Mouse (Mus musculus) CH12.LX (cell line): ENCODE results near the gene Zyg11a. TPM values are rescaled to one million over a fixed set of nuclear protein-coding genes. Genes with fewer than 3 reads are reported as not detected.

Experiments
- DNase-seq: peaks from one replicate; pipeline ENCODE4 v3.0.0-alpha.2; 2013; ENCODE audit errors: extremely low read depth
- H3K27ac ChIP-seq: 2 replicates; pipeline ENCODE4 v1.5.1; 2012; ENCODE audit warnings: low read depth, mild to moderate bottlenecking, control low read depth, moderate library complexity; ENCODE audit not compliant: insufficient read depth
- H3K27me3 ChIP-seq: replicated peaks from 2 replicates; pipeline ENCODE3; 2012; ENCODE audit warnings: inconsistent platforms
- H3K36me3 ChIP-seq, 2 experiments: replicated peaks in 1 of 2; 2 replicates each; pipeline versions ENCODE3 to v1.6.1; 2012; ENCODE audit warnings: inconsistent platforms in 1 of 2, low read length in 1 of 2, mild to moderate bottlenecking in 1 of 2, mixed read lengths in 1 of 2, moderate library complexity in 1 of 2; ENCODE audit not compliant: control insufficient read depth in 1 of 2, insufficient read depth in 1 of 2
- H3K4me1 ChIP-seq, 2 experiments: 2 replicates each; pipeline ENCODE4 v1.6.1; 2012; ENCODE audit warnings: inconsistent platforms in 1 of 2, moderate library complexity in 1 of 2; ENCODE audit not compliant: insufficient read depth in 2 of 2, control insufficient read depth in 1 of 2
- H3K4me2 ChIP-seq: 2 replicates; pipeline ENCODE4 v1.6.1; 2012; ENCODE audit warnings: low read depth, mild to moderate bottlenecking, control low read depth; ENCODE audit not compliant: poor library complexity, insufficient read depth, severe bottlenecking
- H3K4me3 ChIP-seq, 3 experiments: fragments of 150-350 bp in 1 of 3; sonication (generic) in 1 of 3; replicated peaks in 1 of 3; 2 replicates each; pipeline versions ENCODE3 to v1.5.1; 2011 to 2012; ENCODE audit warnings: low read depth in 2 of 3, low read length in 2 of 3, mild to moderate bottlenecking in 2 of 3, moderate library complexity in 2 of 3, control low read depth in 1 of 3, improper control_type of control experiment in 1 of 3, inconsistent platforms in 1 of 3, mixed read lengths in 1 of 3; ENCODE audit not compliant: poor library complexity in 1 of 3
- H3K79me2 ChIP-seq: replicated peaks from 2 replicates; pipeline ENCODE4 v1.6.1; 2012; ENCODE audit warnings: mild to moderate bottlenecking, moderate library complexity; ENCODE audit not compliant: control insufficient read depth, poor library complexity, insufficient read depth, severe bottlenecking; ENCODE audit errors: extremely low read depth
- H3K9ac ChIP-seq: 2 replicates; pipeline ENCODE4 v1.6.1; 2012; ENCODE audit warnings: low read depth, mild to moderate bottlenecking, control low read depth, moderate library complexity; ENCODE audit not compliant: insufficient read depth
- H3K9me3 ChIP-seq: replicated peaks from 2 replicates; pipeline ENCODE3; 2012; ENCODE audit warnings: low read length, inconsistent platforms, mixed read lengths
- CHD1 ChIP-seq: IDR thresholded peaks from 2 replicates; pipeline ENCODE4 v1.6.1; 2012; ENCODE audit warnings: low read depth, low read length, improper control_type of control experiment, inconsistent platforms
- CTCF ChIP-seq, 2 experiments: IDR thresholded peaks in 1 of 2; conservative IDR thresholded peaks in 1 of 2; 2 replicates each; pipeline ENCODE4 v1.5.1; 2011 to 2012; ENCODE audit warnings: low read depth in 2 of 2, low read length in 2 of 2, improper control_type of control experiment in 1 of 2, inconsistent platforms in 1 of 2, mild to moderate bottlenecking in 1 of 2, moderate library complexity in 1 of 2
- E2F4 ChIP-seq: IDR thresholded peaks from 2 replicates; pipeline ENCODE4 v1.6.1; 2011; ENCODE audit warnings: low read depth, low read length, improper control_type of control experiment; ENCODE audit not compliant: insufficient replicate concordance
- ELF1 ChIP-seq: IDR thresholded peaks from 2 replicates; pipeline ENCODE4 v1.6.1; 2014; ENCODE audit warnings: low read depth, mild to moderate bottlenecking, inconsistent platforms, low read length, improper control_type of control experiment
- EP300 ChIP-seq: IDR thresholded peaks from 2 replicates; pipeline ENCODE4 v1.6.1; 2011; ENCODE audit warnings: low read length, improper control_type of control experiment
- ETS1 ChIP-seq: conservative IDR thresholded peaks from 2 replicates; pipeline ENCODE4 v1.6.1; 2012; ENCODE audit warnings: low read depth, mild to moderate bottlenecking, inconsistent platforms, low read length, improper control_type of control experiment, moderate library complexity
- GABPA ChIP-seq: IDR thresholded peaks from 2 replicates; pipeline ENCODE4 v1.6.1; 2012; ENCODE audit warnings: low read depth, low read length, improper control_type of control experiment, inconsistent platforms; ENCODE audit not compliant: insufficient replicate concordance
- IRF4 ChIP-seq: IDR thresholded peaks from 2 replicates; pipeline ENCODE4 v1.6.1; 2014; ENCODE audit warnings: low read depth, mild to moderate bottlenecking, inconsistent platforms, low read length, improper control_type of control experiment
- JUND ChIP-seq: conservative IDR thresholded peaks from 2 replicates; pipeline ENCODE4 v1.6.1; 2011; ENCODE audit warnings: low read depth, low read length, improper control_type of control experiment
- KAT2A ChIP-seq: IDR thresholded peaks from 2 replicates; pipeline ENCODE4 v1.6.1; 2012; ENCODE audit warnings: low read length, improper control_type of control experiment, inconsistent platforms; ENCODE audit not compliant: insufficient replicate concordance
- MAFK ChIP-seq: IDR thresholded peaks from 2 replicates; pipeline ENCODE4 v1.6.1; 2011; ENCODE audit warnings: low read length, improper control_type of control experiment; ENCODE audit not compliant: insufficient replicate concordance
- MAZ ChIP-seq: IDR thresholded peaks from 2 replicates; pipeline ENCODE4 v1.6.1; 2012; ENCODE audit warnings: low read depth, mild to moderate bottlenecking, inconsistent platforms, low read length, improper control_type of control experiment, moderate library complexity
- MEF2A ChIP-seq: IDR thresholded peaks from 2 replicates; pipeline ENCODE4 v1.6.1; 2014; ENCODE audit warnings: low read depth, mild to moderate bottlenecking, inconsistent platforms, low read length, improper control_type of control experiment, borderline replicate concordance
- MXI1 ChIP-seq: IDR thresholded peaks from 2 replicates; pipeline ENCODE4 v1.6.1; 2011; ENCODE audit warnings: mild to moderate bottlenecking, low read depth, low read length, improper control_type of control experiment
- MYC ChIP-seq: IDR thresholded peaks from 2 replicates; pipeline ENCODE4 v1.6.1; 2011; ENCODE audit warnings: low read depth, mild to moderate bottlenecking, improper control_type of control experiment, low read length
- POLR2A ChIP-seq: IDR thresholded peaks from 2 replicates; pipeline ENCODE4 v1.6.1; 2011; ENCODE audit warnings: low read depth, mild to moderate bottlenecking, improper control_type of control experiment, low read length
- RCOR1 ChIP-seq: conservative IDR thresholded peaks from 2 replicates; pipeline ENCODE4 v1.6.1; 2012; ENCODE audit warnings: low read depth, mild to moderate bottlenecking, inconsistent platforms, low read length, improper control_type of control experiment
- SIN3A ChIP-seq: IDR thresholded peaks from 2 replicates; pipeline ENCODE4 v1.6.1; 2012; ENCODE audit warnings: low read length, improper control_type of control experiment, inconsistent platforms
- TCF12 ChIP-seq: IDR thresholded peaks from 2 replicates; pipeline ENCODE4 v1.6.1; 2014; ENCODE audit warnings: low read depth, mild to moderate bottlenecking, inconsistent platforms, low read length, improper control_type of control experiment
- UBTF ChIP-seq: IDR thresholded peaks from 2 replicates; pipeline ENCODE4 v1.6.1; 2012; ENCODE audit warnings: low read depth, mild to moderate bottlenecking, inconsistent platforms, low read length, improper control_type of control experiment, moderate library complexity
- ZMIZ1 ChIP-seq: IDR thresholded peaks from 2 replicates; pipeline ENCODE4 v1.6.1; 2012; ENCODE audit warnings: low read depth, mild to moderate bottlenecking, inconsistent platforms, low read length, improper control_type of control experiment
- dilution Hi-C: fragments of 300-500 bp; cut with MboI; formaldehyde crosslinking; loops from 2 replicates; pipeline ENCODE4 v1.14.3; 2020; ENCODE audit warnings: low sequenced_read_pairs; ENCODE audit not compliant: extremely low pct_unique_long_range_greater_than_20kb, extremely low pct_ligation_motif_present
- in situ Hi-C: fragments of 300-500 bp; cut with MboI; formaldehyde crosslinking; loops from 3 replicates; pipeline ENCODE4 v1.14.3; 2019; ENCODE audit warnings: low sequenced_read_pairs, low pct_ligation_motif_present, low pct_unique_long_range_greater_than_20kb, mixed read lengths
- polyA plus RNA-seq: library from polyadenylated mRNA; unstranded; fragments of >175 nt; gene quantifications from 2 replicates; pipeline ENCODE4 v1.2.1, GENCODE M21; 2012; ENCODE audit warnings: low read depth; ENCODE audit not compliant: insufficient read length
- total RNA-seq, 2 experiments: library from RNA; depleted of rRNA; stranded (reverse); fragments of 300-350 nt in 1 of 2; fragments of >200 nt in 1 of 2; gene quantifications; 2 replicates each; pipeline ENCODE4 v1.2.3; 2012 to 2014

Gene Zyg11a
- total and polyA plus RNA-seq, 3 experiments: not detected

- dilution Hi-C loops: no loop called here
- no peak overlapping the region for H3K4me3 ChIP-seq
- no peaks in the 10 kb centered on the region for H3K4me1 ChIP-seq
- H3K79me2 ChIP-seq: no peaks in the 10 kb centered on the region
- H3K4me2 ChIP-seq: no peak overlapping the region
- H3K27me3 ChIP-seq: no peaks in the 10 kb centered on the region
- H3K36me3 ChIP-seq: no peaks in the 10 kb centered on the region
- no peak for DNase-seq
- no peak overlapping the region for H3K27ac ChIP-seq
- TF ChIP-seq KAT2A (no peak), IRF4 (no peak), TCF12 (no peak), MYC (no peak), UBTF (no peak), MEF2A (no peak), GABPA (no peak), RCOR1 (no peak), MXI1 (no peak), SIN3A (no peak), MAZ (no peak), CHD1 (no peak), POLR2A (no peak), ELF1 (no peak)
- TF ChIP-seq, all 38 proteins: peak for 0
- Histone ChIP-seq H3K9me3 (no peaks in the 10 kb centered on the region), H3K9ac (no peak overlapping the region)
- in situ Hi-C loops: no loop called here
Observed at GRCm38 (mm10) chr4:108204629-108205028, 13.2 kb downstream of the Zyg11a start.

GRCm38 (mm10) chr4:108199236-108199635 lies 18.6 kb downstream of the Zyg11a start:
- no peaks in the 10 kb centered on the region for H3K4me1 ChIP-seq
- DNase-seq: no peak
- no peaks in the 10 kb centered on the region for H3K36me3 ChIP-seq
- in situ Hi-C loops: no loop called here
- no peak overlapping the region for H3K4me2 ChIP-seq
- H3K79me2 ChIP-seq: no peaks in the 10 kb centered on the region
- no peak overlapping the region for H3K9ac ChIP-seq
- dilution Hi-C loops: no loop called here
- H3K27ac ChIP-seq: no peak overlapping the region
- H3K9me3 ChIP-seq: no peaks in the 10 kb centered on the region
- TF ChIP-seq E2F4 (no peak), MAFK (no peak), MYC (no peak), TCF12 (no peak), ETS1 (no peak), CTCF (conservative IDR thresholded peaks at IDR 0.05 in 1 of 2, IDR thresholded peaks at IDR 0.05 in 1 of 2; ENCODE audit: low read depth in 2 of 2, low read length in 2 of 2) (no peak), CHD1 (no peak), ZMIZ1 (no peak), JUND (no peak), ELF1 (no peak), EP300 (no peak)
- H3K4me3 ChIP-seq: no peak overlapping the region
- no peaks in the 10 kb centered on the region for H3K27me3 ChIP-seq
